Mouse (Mus musculus) neural tube, embryonic 14.5 days (tissue): ENCODE data around the gene Kif26b. TPM values are rescaled to one million over a fixed set of nuclear protein-coding genes. Genes with fewer than 3 reads are reported as not detected.
A peak's percentile ranks its signal among the peaks of the same experiment; 100 is the strongest.

Experiments
- ATAC-seq: fragments of 200-750 bp; cut with Nextera tagmentation; 2 replicates; pipeline ENCODE4 v1.8.0; 2017; ENCODE audit warnings: low read depth, mild to moderate bottlenecking, moderate TSS enrichment, moderate library complexity
- H3K27ac ChIP-seq: fragments of 300-500 bp; sonication (generic); 2 replicates; pipeline ENCODE4 v1.5.1; 2014; ENCODE audit warnings: low read depth, mild to moderate bottlenecking, control low read depth, low read length, moderate library complexity, mixed read lengths
- H3K27me3 ChIP-seq: fragments of 300-500 bp; sonication (generic); 2 replicates; pipeline ENCODE4 v1.6.1; 2014; ENCODE audit warnings: low read length; ENCODE audit not compliant: control insufficient read depth, insufficient read depth
- H3K36me3 ChIP-seq: fragments of 300-500 bp; sonication (generic); 2 replicates; pipeline ENCODE4 v1.6.1; 2014; ENCODE audit warnings: low read length, mixed read lengths; ENCODE audit not compliant: control insufficient read depth, insufficient read depth
- H3K4me1 ChIP-seq: fragments of 300-500 bp; sonication (generic); 2 replicates; pipeline ENCODE4 v1.6.1; 2014; ENCODE audit warnings: low read length; ENCODE audit not compliant: control insufficient read depth, insufficient read depth
- H3K4me2 ChIP-seq: fragments of 300-500 bp; sonication (generic); 2 replicates; pipeline ENCODE4 v1.6.1; 2014; ENCODE audit warnings: mild to moderate bottlenecking, low read depth, low read length, control low read depth
- H3K4me3 ChIP-seq: fragments of 300-500 bp; sonication (generic); 2 replicates; pipeline ENCODE4 v1.5.1; 2014; ENCODE audit warnings: low read depth, low read length, control low read depth, mixed read lengths
- H3K9ac ChIP-seq: fragments of 300-500 bp; sonication (generic); replicated peaks from 2 replicates; pipeline ENCODE4 v1.6.1; 2014; ENCODE audit warnings: low read depth, mild to moderate bottlenecking, control low read depth, low read length, mixed read lengths
- H3K9me3 ChIP-seq: fragments of 300-500 bp; sonication (generic); 2 replicates; pipeline ENCODE4 v1.6.1; 2016; ENCODE audit warnings: low read length; ENCODE audit not compliant: control insufficient read depth
- WGBS: fragments of 180-500 bp; shearing (Covaris S2); extraction: QIAGEN DNeasy Blood & Tissue Kit; methylation state at CpG from one replicate; pipeline ENCODE4 v1.1.7; 2014; 5-methylcytosine and 5-hydroxymethylcytosine counted together
- polyA plus RNA-seq: library from polyadenylated mRNA; unstranded; fragments of >200 nt; fragmentation: Nextera tagmentation; extraction: Ambion mirVana; gene quantifications from 2 replicates; pipeline ENCODE4 v1.2.1, GENCODE M21; 2014

Gene Kif26b
- polyA plus RNA-seq, 1 experiment from 2014 or later: 18.5 TPM

- no peaks in the 10 kb centered on the region for H3K27me3 ChIP-seq
- no peak overlapping the region for H3K4me3 ChIP-seq
- no peaks in the 10 kb centered on the region for H3K4me1 ChIP-seq
- no peak for ATAC-seq
- no peak overlapping the region for H3K27ac ChIP-seq
- H3K9ac ChIP-seq: no peak overlapping the region
- WGBS: 85% methylated on average over 15 of the region's 15 CpGs
- H3K36me3 ChIP-seq: no peaks in the 10 kb centered on the region
- H3K4me2 ChIP-seq: no peak overlapping the region
- H3K9me3 ChIP-seq: no peaks in the 10 kb centered on the region
Measured at GRCm38 (mm10) chr1:178600851-178601569, 72.1 kb downstream of the Kif26b start.

DNA sequence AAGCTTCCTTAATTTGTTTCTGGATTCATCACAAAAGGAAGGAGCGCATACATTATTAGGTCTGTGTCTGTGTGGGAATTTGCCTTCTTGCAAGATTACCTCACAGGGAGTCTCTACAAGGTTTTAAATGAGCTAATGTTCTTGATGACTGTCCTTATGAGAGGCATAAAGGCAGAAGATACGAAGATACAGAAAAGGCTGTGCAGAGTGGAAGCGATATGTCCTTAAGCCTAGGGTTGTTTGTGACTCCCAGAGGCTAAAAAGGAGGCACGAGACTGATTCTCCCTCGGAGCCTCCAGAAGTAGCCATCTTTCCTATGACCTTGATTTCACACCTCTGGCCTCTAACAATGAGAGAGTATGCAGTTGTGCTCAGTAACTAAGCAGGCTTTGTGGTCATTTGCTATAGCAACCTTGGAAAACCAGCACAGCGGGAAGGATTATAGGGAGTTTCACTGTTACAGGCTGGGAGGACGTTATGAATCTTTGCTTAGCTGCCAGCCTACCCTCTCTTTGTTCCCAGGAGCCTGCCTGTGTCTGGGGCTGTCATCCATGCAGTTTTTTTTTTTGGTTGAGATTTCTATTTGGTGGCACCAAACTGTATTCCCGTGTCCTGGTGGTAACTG lies 80.3 kb downstream of the Kif26b start:
- no peak overlapping the region for H3K4me2 ChIP-seq
- H3K9ac ChIP-seq: no peak overlapping the region
- H3K36me3 ChIP-seq: no peaks in the 10 kb centered on the region
- ATAC-seq: peak; percentile 31; the same call in 1 of the 2 replicates
- H3K9me3 ChIP-seq: no peaks in the 10 kb centered on the region
- H3K27ac ChIP-seq: no peak overlapping the region
- 41% methylated on average over 8 of the region's 8 CpGs for WGBS
- H3K4me1 ChIP-seq: peaks cover 3% of the 10 kb centered on the region; the same call in 1 of the 2 replicates
- H3K27me3 ChIP-seq: no peaks in the 10 kb centered on the region
- no peak overlapping the region for H3K4me3 ChIP-seq

- Histone ChIP-seq H3K4me2 (no peak overlapping the region), H3K27me3 (no peaks in the 10 kb centered on the region), H3K4me3 (no peak overlapping the region), H3K9ac (no peak overlapping the region), H3K9me3 (no peaks in the 10 kb centered on the region), H3K4me1 (peaks cover 3% of the 10 kb centered on the region; the same call in 1 of the 2 replicates), H3K36me3 (no peaks in the 10 kb centered on the region), H3K27ac (no peak overlapping the region)
- 86% methylated on average over 15 of the region's 15 CpGs for WGBS
- ATAC-seq: no peak
Measured at GRCm38 (mm10) chr1:178611512-178611911, 82.6 kb downstream of the Kif26b start.

DNA sequence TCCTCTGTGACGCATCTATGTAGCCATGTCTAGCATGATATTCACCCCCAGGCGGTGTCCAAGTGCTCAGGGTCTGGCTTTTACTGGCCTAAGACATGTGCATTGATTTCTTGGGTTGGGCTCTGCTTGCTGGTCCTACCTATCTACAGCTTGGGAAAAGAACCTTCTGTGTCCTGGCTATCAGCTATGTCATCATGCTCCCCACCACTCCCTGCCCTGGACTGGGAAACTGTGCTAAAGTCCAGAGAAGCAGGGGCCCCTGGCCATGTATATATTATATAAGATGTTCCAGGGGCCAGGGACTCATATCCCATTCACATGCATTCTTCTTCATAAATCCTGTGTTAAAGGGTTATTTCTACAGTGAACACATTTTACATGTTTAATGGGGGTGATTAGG lies 92.4 kb downstream of the Kif26b start:
- no peaks in the 10 kb centered on the region for H3K36me3 ChIP-seq
- ATAC-seq: no peak
- no peak overlapping the region for H3K4me2 ChIP-seq
- no peaks in the 10 kb centered on the region for H3K27me3 ChIP-seq
- no peak overlapping the region for H3K4me3 ChIP-seq
- 91% methylated on average over 2 of the region's 2 CpGs for WGBS
- H3K9me3 ChIP-seq: no peaks in the 10 kb centered on the region
- no peak overlapping the region for H3K9ac ChIP-seq
- H3K27ac ChIP-seq: no peak overlapping the region
- no peaks in the 10 kb centered on the region for H3K4me1 ChIP-seq

DNA sequence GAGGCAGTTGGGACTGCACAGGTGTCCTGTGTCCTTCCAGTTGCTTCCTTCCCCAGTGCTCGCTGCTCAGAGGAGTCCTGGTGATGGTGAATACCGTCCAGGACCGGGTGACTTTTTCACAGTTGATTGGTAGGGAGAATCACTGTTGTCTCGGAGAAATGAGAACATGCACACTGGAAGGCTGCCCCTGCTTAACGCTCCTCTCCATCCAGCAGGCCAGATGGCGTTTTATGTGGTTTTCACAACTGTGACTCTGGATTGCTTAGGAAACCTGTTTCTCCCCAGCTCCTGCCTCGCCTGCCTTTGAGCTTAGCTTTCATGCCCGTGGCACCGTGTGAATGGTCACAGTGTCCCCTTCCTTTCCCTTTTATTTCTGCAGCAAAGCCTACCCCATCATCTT lies 95.0 kb downstream of the Kif26b start:
- Histone ChIP-seq H3K4me2 (no peak overlapping the region), H3K9ac (no peak overlapping the region), H3K27ac (no peak overlapping the region), H3K27me3 (no peaks in the 10 kb centered on the region), H3K4me3 (no peak overlapping the region), H3K9me3 (no peaks in the 10 kb centered on the region), H3K36me3 (no peaks in the 10 kb centered on the region), H3K4me1 (no peaks in the 10 kb centered on the region)
- ATAC-seq: no peak
- WGBS: 56% methylated on average over 9 of the region's 9 CpGs

DNA sequence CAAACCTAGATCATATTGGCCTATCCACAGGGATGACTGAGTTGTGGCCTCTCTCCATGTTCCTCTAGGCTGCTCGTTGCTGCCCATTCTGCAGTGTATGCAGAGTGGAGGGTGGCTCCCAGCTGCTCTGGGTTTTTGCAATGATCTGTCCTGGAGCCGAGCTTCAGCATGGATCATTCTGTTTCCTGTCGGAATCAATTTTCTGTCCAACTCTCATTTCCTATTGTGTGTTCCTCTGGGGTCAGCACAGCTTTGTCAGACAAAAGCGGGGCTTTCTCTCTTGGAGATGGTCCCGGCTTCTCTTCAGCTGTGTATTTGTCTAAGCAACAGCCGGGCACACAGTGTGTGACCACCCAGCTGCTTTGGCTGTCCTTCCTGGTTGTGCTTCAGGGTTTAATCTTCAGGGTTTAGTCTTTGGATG lies 98.0 kb downstream of the Kif26b start:
- Histone ChIP-seq H3K27me3 (no peaks in the 10 kb centered on the region), H3K9me3 (no peaks in the 10 kb centered on the region), H3K4me1 (no peaks in the 10 kb centered on the region), H3K4me3 (no peak overlapping the region), H3K4me2 (no peak overlapping the region), H3K27ac (no peak overlapping the region), H3K36me3 (no peaks in the 10 kb centered on the region), H3K9ac (no peak overlapping the region)
- no peak for ATAC-seq
- WGBS: 46% methylated on average over 6 of the region's 6 CpGs

GRCm38 (mm10) chr1:178630042-178630441 lies 101.1 kb downstream of the Kif26b start:
- Histone ChIP-seq H3K9me3 (no peaks in the 10 kb centered on the region), H3K4me1 (peaks cover 8% of the 10 kb centered on the region; the same call in 1 of the 2 replicates), H3K9ac (no peak overlapping the region), H3K27me3 (no peaks in the 10 kb centered on the region), H3K4me3 (no peak overlapping the region), H3K36me3 (no peaks in the 10 kb centered on the region), H3K4me2 (no peak overlapping the region), H3K27ac (no peak overlapping the region)
- no peak for ATAC-seq
- 87% methylated on average over 5 of the region's 5 CpGs for WGBS

GRCm38 (mm10) chr1:178631863-178632262 lies 102.9 kb downstream of the Kif26b start:
- Histone ChIP-seq H3K36me3 (no peaks in the 10 kb centered on the region), H3K4me1 (peaks cover 12% of the 10 kb centered on the region; the same call in 1 of the 2 replicates), H3K9ac (no peak overlapping the region), H3K27ac (no peak overlapping the region), H3K4me3 (no peak overlapping the region), H3K9me3 (no peaks in the 10 kb centered on the region), H3K4me2 (no peak overlapping the region), H3K27me3 (no peaks in the 10 kb centered on the region)
- WGBS: 54% methylated on average over 7 of the region's 7 CpGs
- ATAC-seq: no peak

- H3K36me3 ChIP-seq: no peaks in the 10 kb centered on the region
- H3K27ac ChIP-seq: peak overlapping the region; percentile 44; the same call in 1 of the 2 replicates
- 50% methylated on average over 19 of the region's 19 CpGs for WGBS
- no peaks in the 10 kb centered on the region for H3K9me3 ChIP-seq
- H3K9ac ChIP-seq: peak overlapping the region; percentile 34; the same call in 1 of the 2 replicates
- H3K4me1 ChIP-seq: peaks cover 18% of the 10 kb centered on the region; the same call in 1 of the 2 replicates
- no peak overlapping the region for H3K4me3 ChIP-seq
- ATAC-seq: peak; percentile 32
- H3K27me3 ChIP-seq: no peaks in the 10 kb centered on the region
- no peak overlapping the region; the same call in 1 of the 2 replicates for H3K4me2 ChIP-seq
Measured at GRCm38 (mm10) chr1:178634359-178635085, 105.6 kb downstream of the Kif26b start.
